Mouse (Mus musculus) T-helper 2 cell (primary cell): ENCODE measurements around the gene Selp.

Experiments used
- in situ Hi-C: fragments of 300-600 bp; cut with MboI, MseI; formaldehyde crosslinking; loops from one replicate; pipeline ENCODE4 v1.15.1; 2025; ENCODE audit warnings: high pct_unique_total_duplicates

The Selp gene

GRCm38 (mm10) chr1:164115647-164116046, 583 bp downstream of the Selp start:
- in situ Hi-C loops, result no loop called here

- in situ Hi-C loops, result no loop called here
These were observed 2.8 kb downstream of the Selp start for GRCm38 (mm10) chr1:164117869-164118268.

GRCm38 (mm10) chr1:164119892-164120776, 5.1 kb downstream of the Selp start:
- in situ Hi-C loops, result no loop called here

GRCm38 (mm10) chr1:164120777-164121158, 5.7 kb downstream of the Selp start:
- in situ Hi-C loops, result no loop called here

GRCm38 (mm10) chr1:164123836-164124235, 8.8 kb downstream of the Selp start:
- in situ Hi-C loops, result no loop called here

GRCm38 (mm10) chr1:164130013-164130412, 14.9 kb downstream of the Selp start:
- in situ Hi-C loops, result loop anchor here (10.0 kb wide), 2 partner anchors 1065 to 1675 kb away; partner anchors contain the start of gene Sft2d2

GRCm38 (mm10) chr1:164132609-164133008, 17.5 kb downstream of the Selp start:
- in situ Hi-C loops, result loop anchor here (10.0 kb wide), 2 partner anchors 1062 to 1672 kb away; partner anchors contain the start of gene Sft2d2

GRCm38 (mm10) chr1:164134101-164134500, 19.0 kb downstream of the Selp start:
- in situ Hi-C loops, result loop anchor here (10.0 kb wide), 2 partner anchors 1061 to 1671 kb away; partner anchors contain the start of gene Sft2d2

GRCm38 (mm10) chr1:164135360-164135759, 20.3 kb downstream of the Selp start:
- in situ Hi-C loops, result loop anchor here (5.0 to 10.0 kb wide), 4 partner anchors 78 to 1669 kb away; partner anchors contain the start of gene Sft2d2

- in situ Hi-C loops, result loop anchor here (5.0 to 10.0 kb wide), 4 partner anchors 79 to 1669 kb away; partner anchors contain the start of gene Sft2d2
These were observed 20.9 kb downstream of the Selp start for GRCm38 (mm10) chr1:164135960-164136359.

GRCm38 (mm10) chr1:164136636-164137035, 21.6 kb downstream of the Selp start:
- in situ Hi-C loops, result loop anchor here (5.0 to 10.0 kb wide), 4 partner anchors 79 to 1668 kb away; partner anchors contain the start of gene Sft2d2

- in situ Hi-C loops, result loop anchor here (5.0 to 10.0 kb wide), 4 partner anchors 81 to 1666 kb away; partner anchors contain the start of gene Sft2d2
These were observed 23.5 kb downstream of the Selp start for GRCm38 (mm10) chr1:164138365-164139130.

- in situ Hi-C loops, result loop anchor here (5.0 to 10.0 kb wide), 4 partner anchors 82 to 1665 kb away; partner anchors contain the start of gene Sft2d2
These were observed 24.4 kb downstream of the Selp start for GRCm38 (mm10) chr1:164139464-164139863.

- in situ Hi-C loops, result no loop called here
These were observed 34.0 kb downstream of the Selp start for GRCm38 (mm10) chr1:164149083-164149482.

- in situ Hi-C loops, result no loop called here
These were observed 36.5 kb downstream of the Selp start, which contains the start of gene F5 for GRCm38 (mm10) chr1:164151387-164152088. Gene F5, plus strand, starts transcription at chr1:164151838.

GRCm38 (mm10) chr1:164152836-164153235, 37.8 kb downstream of the Selp start:
- in situ Hi-C loops, result no loop called here

GRCm38 (mm10) chr1:164154983-164155382, 39.9 kb downstream of the Selp start:
- in situ Hi-C loops, result no loop called here

GRCm38 (mm10) chr1:164158571-164158970, 43.5 kb downstream of the Selp start:
- in situ Hi-C loops, result no loop called here

- in situ Hi-C loops, result no loop called here
These were observed 44.7 kb downstream of the Selp start for GRCm38 (mm10) chr1:164159781-164160180.

GRCm38 (mm10) chr1:164162745-164163144, 47.7 kb downstream of the Selp start:
- in situ Hi-C loops, result no loop called here

- in situ Hi-C loops, result no loop called here
These were observed 53.8 kb downstream of the Selp start for GRCm38 (mm10) chr1:164168818-164169217.
